Mouse (Mus musculus) heart, adult 8-10 months (tissue): ENCODE measurements at regions not wholly inside any gene's neighbourhood (a gene's known extent, or its start where the extent isn't known, plus 50 kb on each side); places are given as distances from the start of the nearest gene placed in this dataset.
A peak's percentile ranks its signal among the peaks of the same experiment; 100 is the strongest.

Source experiments
- microRNA-seq: library from miRNA; unstranded; fragments of <30 nt; microRNA quantifications from one replicate; pipeline ENCODE4 v1.2.0, GENCODE M21; 2022

Small RNA genes lying in the stretch of these regions (microRNA-seq; reads per million reads assigned to microRNA genes)
- gene Mir29a = 20,859 reads per million, percentile 97 among the genes with 10 or more reads in this experiment
- gene Mir29b-1 = 80.9 reads per million, percentile 56 among the genes with 10 or more reads in this experiment
